Mouse (Mus musculus) forebrain, embryonic 13.5 days (tissue): ENCODE data around the gene Fam84a. TPM values are rescaled to one million over a fixed set of nuclear protein-coding genes. Genes with fewer than 3 reads are reported as not detected.

Source experiments
- ATAC-seq: fragments of 200-750 bp; cut with Nextera tagmentation; 2 replicates; pipeline ENCODE4 v1.8.0; 2017
- H3K27ac ChIP-seq: fragments of 300-500 bp; sonication (generic); 2 replicates; pipeline ENCODE4 v1.5.1; 2015; ENCODE audit warnings: inconsistent platforms, mild to moderate bottlenecking, moderate library complexity
- H3K27me3 ChIP-seq: fragments of 300-500 bp; sonication (generic); 2 replicates; pipeline ENCODE4 v1.6.1; 2015; ENCODE audit warnings: mild to moderate bottlenecking, inconsistent platforms
- H3K36me3 ChIP-seq: fragments of 300-500 bp; sonication (generic); 2 replicates; pipeline ENCODE4 v1.6.1; 2015; ENCODE audit warnings: mild to moderate bottlenecking, inconsistent platforms; ENCODE audit not compliant: poor library complexity, severe bottlenecking
- H3K4me1 ChIP-seq: fragments of 300-500 bp; sonication (generic); 2 replicates; pipeline ENCODE4 v1.6.1; 2015; ENCODE audit warnings: inconsistent platforms
- H3K4me2 ChIP-seq: fragments of 300-500 bp; sonication (generic); 2 replicates; pipeline ENCODE4 v1.6.1; 2015; ENCODE audit warnings: inconsistent platforms, mild to moderate bottlenecking, moderate library complexity
- H3K4me3 ChIP-seq: fragments of 300-500 bp; sonication (generic); 2 replicates; pipeline ENCODE4 v1.5.1; 2015; ENCODE audit warnings: mild to moderate bottlenecking, inconsistent platforms
- H3K9ac ChIP-seq: fragments of 300-500 bp; sonication (generic); 2 replicates; pipeline ENCODE4 v1.6.1; 2015; ENCODE audit warnings: mild to moderate bottlenecking, inconsistent platforms
- H3K9me3 ChIP-seq: fragments of 300-500 bp; sonication (generic); replicated peaks from 2 replicates; pipeline ENCODE4 v1.6.1; 2016; ENCODE audit warnings: inconsistent platforms
- WGBS: fragments of 180-500 bp; shearing (Covaris S2); methylation state at CpG from one replicate; pipeline ENCODE4 v1.1.7; 2015; 5-methylcytosine and 5-hydroxymethylcytosine counted together
- polyA plus RNA-seq: library from polyadenylated mRNA; unstranded; fragments of >200 nt; fragmentation: Nextera tagmentation; extraction: Ambion mirVana; gene quantifications from 2 replicates; pipeline ENCODE4 v1.2.1, GENCODE M21; 2015

The Fam84a gene
- polyA plus RNA-seq, 1 experiment from 2014 or later, result 45.0 TPM

GRCm38 (mm10) chr12:14114730-14115129 lies 37.1 kb downstream of the Fam84a start:
- no peak overlapping the region for H3K27ac ChIP-seq
- no peaks in the 10 kb centered on the region for H3K36me3 ChIP-seq
- no peaks in the 10 kb centered on the region for H3K27me3 ChIP-seq
- H3K9ac ChIP-seq, result no peak overlapping the region
- no peak overlapping the region for H3K4me2 ChIP-seq
- H3K4me3 ChIP-seq, result no peak overlapping the region
- no peaks in the 10 kb centered on the region for H3K4me1 ChIP-seq
- 83% methylated on average over 6 of the region's 6 CpGs for WGBS
- ATAC-seq, result no peak
- H3K9me3 ChIP-seq, result no peaks in the 10 kb centered on the region

- no peaks in the 10 kb centered on the region for H3K27me3 ChIP-seq
- no peak overlapping the region for H3K4me3 ChIP-seq
- no peak overlapping the region for H3K9ac ChIP-seq
- no peak overlapping the region for H3K4me2 ChIP-seq
- H3K36me3 ChIP-seq, result no peaks in the 10 kb centered on the region
- no peaks in the 10 kb centered on the region for H3K9me3 ChIP-seq
- no peak for ATAC-seq
- H3K4me1 ChIP-seq, result no peaks in the 10 kb centered on the region
- no peak overlapping the region for H3K27ac ChIP-seq
Measured at GRCm38 (mm10) chr12:14096944-14097343, 54.9 kb downstream of the Fam84a start.
